Mouse (Mus musculus) ES-Bruce4 (cell line): ENCODE data around the gene Naa35. TPM values are rescaled to one million over a fixed set of nuclear protein-coding genes. Genes with fewer than 3 reads are reported as not detected.

Source experiments
- H3K27ac ChIP-seq: 2 replicates; pipeline ENCODE4 v1.5.1; 2012; ENCODE audit warnings: low read length, inconsistent platforms; ENCODE audit not compliant: insufficient read depth
- H3K27me3 ChIP-seq: 2 replicates; pipeline ENCODE4 v1.6.1; 2012; ENCODE audit warnings: mild to moderate bottlenecking, low read length, inconsistent platforms; ENCODE audit not compliant: control insufficient read depth, poor library complexity, insufficient read depth, severe bottlenecking
- H3K36me3 ChIP-seq: 2 replicates; pipeline ENCODE4 v1.6.1; 2012; ENCODE audit warnings: inconsistent platforms, mild to moderate bottlenecking, low read length, moderate library complexity; ENCODE audit not compliant: control insufficient read depth, poor library complexity, insufficient read depth, severe bottlenecking
- H3K4me1 ChIP-seq: one replicate; pipeline ENCODE4 v1.8.1; 2011; ENCODE audit warnings: low read length; ENCODE audit not compliant: control insufficient read depth, insufficient read depth
- H3K4me3 ChIP-seq: 2 replicates; pipeline ENCODE4 v1.5.1; 2011; ENCODE audit warnings: low read depth, mild to moderate bottlenecking, low read length
- H3K9ac ChIP-seq: 2 replicates; pipeline ENCODE4 v1.6.1; 2012; ENCODE audit warnings: low read depth, mild to moderate bottlenecking, inconsistent platforms; ENCODE audit not compliant: poor library complexity, severe bottlenecking
- H3K9me3 ChIP-seq: replicated peaks from 2 replicates; pipeline ENCODE4 v1.6.1; 2012; ENCODE audit warnings: mild to moderate bottlenecking, low read length, inconsistent platforms; ENCODE audit not compliant: control insufficient read depth, poor library complexity, insufficient read depth, severe bottlenecking
- CTCF ChIP-seq: IDR thresholded peaks from one replicate; pipeline ENCODE4 v1.8.1; 2011; ENCODE audit warnings: low read depth, low read length
- EP300 ChIP-seq: IDR thresholded peaks from 2 replicates; pipeline ENCODE4 v1.6.1; 2011; ENCODE audit warnings: low read depth, low read length; ENCODE audit not compliant: insufficient read depth
- POLR2A ChIP-seq: IDR thresholded peaks from one replicate; pipeline ENCODE4 v1.8.1; 2011; ENCODE audit warnings: low read length; ENCODE audit not compliant: insufficient read depth
- polyA plus RNA-seq: library from polyadenylated mRNA; stranded (reverse); fragments of >200 nt; gene quantifications from 2 replicates; pipeline ENCODE4 v1.2.4, GENCODE M21; 2011; ENCODE audit warnings: low read depth; ENCODE audit not compliant: missing spikeins, insufficient read depth, insufficient read length

Naa35 gene
- polyA plus RNA-seq, 1 experiment: 143 TPM

- H3K9me3 ChIP-seq: no peaks in the 10 kb centered on the region
- H3K4me3 ChIP-seq: no peak overlapping the region
These were observed 29.4 kb upstream of the Naa35 start for GRCm38 (mm10) chr13:59555613-59556192.

DNA sequence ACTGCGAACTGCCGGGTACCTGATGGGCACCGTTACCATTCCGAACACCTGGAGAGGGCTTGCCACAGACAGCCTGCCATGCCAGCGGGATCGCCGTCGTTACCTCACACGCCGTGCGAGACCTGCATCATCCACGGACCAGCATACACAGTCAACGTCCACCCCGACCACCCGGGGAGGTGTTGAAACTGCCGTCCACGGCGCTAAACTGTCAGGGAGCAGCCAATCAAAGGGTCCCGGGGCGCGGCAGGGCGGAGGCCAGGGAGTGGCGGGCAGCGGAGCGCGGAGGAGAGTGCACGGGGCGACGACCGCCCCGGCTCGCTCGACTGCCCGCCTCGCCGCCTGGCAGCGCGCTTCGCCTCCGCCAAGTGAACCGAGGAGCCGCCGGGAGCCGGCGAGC, 28.4 kb upstream of the Naa35 start:
- H3K27me3 ChIP-seq: no peaks in the 10 kb centered on the region
- H3K27ac ChIP-seq: no peak overlapping the region

More at GRCm38 (mm10) chr13:59555613-59556192, 29.4 kb upstream of the Naa35 start:
- no peak overlapping the region for H3K27ac ChIP-seq
- no peaks in the 10 kb centered on the region for H3K27me3 ChIP-seq
- no peaks in the 10 kb centered on the region for H3K36me3 ChIP-seq
- TF ChIP-seq POLR2A (no peak), CTCF (no peak), EP300 (no peak)
- H3K4me1 ChIP-seq: no peaks in the 10 kb centered on the region
- H3K9ac ChIP-seq: no peak overlapping the region

GRCm38 (mm10) chr13:59557185-59557985, 27.7 kb upstream of the Naa35 start:
- H3K9ac ChIP-seq: peak overlapping the region; percentile 76
- no peaks in the 10 kb centered on the region for H3K9me3 ChIP-seq
- H3K27ac ChIP-seq: no peak overlapping the region
- no peaks in the 10 kb centered on the region for H3K27me3 ChIP-seq
- peak overlapping the region; percentile 79 for H3K4me3 ChIP-seq
- no peaks in the 10 kb centered on the region for H3K36me3 ChIP-seq
- TF ChIP-seq POLR2A: peak; percentile 68
- no peak for TF ChIP-seq EP300
- H3K4me1 ChIP-seq: no peaks in the 10 kb centered on the region

More for the DNA sequence above, 28.4 kb upstream of the Naa35 start:
- TF ChIP-seq CTCF: no peak
- TF ChIP-seq POLR2A: no peak
- no peak for TF ChIP-seq EP300
- Histone ChIP-seq H3K4me1 (no peaks in the 10 kb centered on the region), H3K9ac (peak overlapping the region; percentile 76), H3K9me3 (no peaks in the 10 kb centered on the region), H3K4me3 (peak overlapping the region; percentile 71), H3K36me3 (no peaks in the 10 kb centered on the region)

DNA sequence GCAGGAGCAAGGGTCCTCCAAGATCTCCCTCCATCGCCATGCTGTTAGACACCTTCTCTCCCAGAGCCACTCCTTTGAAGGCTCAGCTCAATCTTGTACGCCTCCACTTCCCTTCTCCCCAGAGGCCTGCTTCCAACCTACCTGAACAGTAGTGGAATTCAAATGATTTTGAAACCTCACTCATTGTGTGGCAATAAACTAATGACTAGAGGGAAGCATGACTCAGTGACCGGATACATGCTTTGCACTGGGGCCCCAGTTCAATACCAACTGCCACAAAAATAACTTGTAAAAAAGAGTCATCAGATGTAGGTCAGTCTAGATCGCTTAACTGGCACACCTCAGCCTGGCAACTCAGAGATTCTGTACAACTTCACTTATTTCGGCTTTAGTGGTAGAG, 26.3 kb upstream of the Naa35 start:
- no peak overlapping the region for H3K9ac ChIP-seq
- TF ChIP-seq CTCF: no peak
- TF ChIP-seq EP300: no peak
- no peak for TF ChIP-seq POLR2A
- H3K36me3 ChIP-seq: no peaks in the 10 kb centered on the region
- no peak overlapping the region for H3K4me3 ChIP-seq
- H3K4me1 ChIP-seq: no peaks in the 10 kb centered on the region
- no peaks in the 10 kb centered on the region for H3K27me3 ChIP-seq
- no peak overlapping the region for H3K27ac ChIP-seq
- no peaks in the 10 kb centered on the region for H3K9me3 ChIP-seq

DNA sequence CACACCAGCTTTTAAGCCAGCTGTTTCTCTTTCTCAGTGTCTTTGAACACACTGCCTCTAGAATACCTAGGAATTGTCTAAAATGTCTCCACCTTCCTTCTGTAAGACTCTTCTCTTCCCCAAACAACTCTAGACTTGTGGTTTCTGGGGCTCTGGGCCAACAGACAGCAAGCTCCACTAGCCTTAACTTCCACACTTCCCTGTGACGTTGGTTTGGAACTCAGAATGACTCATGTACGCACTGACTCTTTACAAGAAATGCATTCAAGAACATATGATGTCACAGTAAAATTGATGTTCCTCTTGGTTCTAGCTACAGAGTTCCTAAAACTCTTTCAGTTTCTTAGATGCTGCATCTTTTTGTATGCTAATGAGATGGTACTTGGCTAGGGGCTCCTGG, 22.6 kb upstream of the Naa35 start:
- H3K27me3 ChIP-seq: no peaks in the 10 kb centered on the region
- no peaks in the 10 kb centered on the region for H3K4me1 ChIP-seq

DNA sequence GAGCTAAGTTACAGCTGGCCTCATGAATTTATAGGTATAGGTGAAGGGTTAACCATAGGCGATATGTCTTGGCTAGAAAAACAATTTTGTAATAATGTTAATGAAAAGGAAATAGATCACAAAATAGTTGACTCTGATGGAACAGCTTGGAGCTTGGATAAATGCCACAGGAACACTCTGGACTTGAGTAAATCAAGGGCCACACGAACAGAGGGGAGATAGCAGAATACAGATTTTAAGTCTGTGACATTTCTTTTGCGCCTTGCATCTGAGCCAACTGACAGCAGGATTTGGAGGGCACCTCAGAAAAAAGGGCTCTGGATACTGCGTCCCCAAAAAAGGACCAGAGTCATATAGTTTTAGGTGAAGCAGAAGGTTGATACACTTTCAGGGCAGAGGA, 20.6 kb upstream of the Naa35 start:
- Histone ChIP-seq H3K9ac (no peak overlapping the region), H3K9me3 (no peaks in the 10 kb centered on the region)

More for the DNA sequence above, 22.6 kb upstream of the Naa35 start:
- Histone ChIP-seq H3K36me3 (no peaks in the 10 kb centered on the region), H3K4me3 (no peak overlapping the region), H3K9ac (no peak overlapping the region), H3K27ac (no peak overlapping the region), H3K9me3 (no peaks in the 10 kb centered on the region)
- TF ChIP-seq CTCF (no peak), POLR2A (no peak), EP300 (no peak)

More for the DNA sequence above, 20.6 kb upstream of the Naa35 start:
- Histone ChIP-seq H3K36me3 (no peaks in the 10 kb centered on the region), H3K4me1 (no peaks in the 10 kb centered on the region), H3K4me3 (no peak overlapping the region), H3K27me3 (no peaks in the 10 kb centered on the region), H3K27ac (no peak overlapping the region)
- TF ChIP-seq EP300: no peak
- TF ChIP-seq CTCF: no peak
- TF ChIP-seq POLR2A: no peak
